Mouse (Mus musculus) kidney, embryonic 15.5 days (tissue): ENCODE measurements around the gene Arhgap27. TPM values are rescaled to one million over a fixed set of nuclear protein-coding genes. Genes with fewer than 3 reads are reported as not detected.
"Not testable (repeated sequence)": the region's sequence is repeated elsewhere in the genome, so short reads cannot be mapped to it uniquely, and the experiment has no call there.

ENCODE experiments used
- ATAC-seq: fragments of 200-750 bp; cut with Nextera tagmentation; replicated peaks from 2 replicates; pipeline ENCODE4 v1.8.0; 2017; ENCODE audit warnings: moderate TSS enrichment; ENCODE audit not compliant: low FRiP score
- H3K27ac ChIP-seq: fragments of 300-500 bp; sonication (generic); 2 replicates; pipeline ENCODE4 v1.5.1; 2015; ENCODE audit warnings: mild to moderate bottlenecking, inconsistent platforms
- H3K27me3 ChIP-seq: fragments of 300-500 bp; sonication (generic); 2 replicates; pipeline ENCODE4 v1.6.1; 2015; ENCODE audit warnings: inconsistent platforms
- H3K36me3 ChIP-seq: fragments of 300-500 bp; sonication (generic); 2 replicates; pipeline ENCODE4 v1.6.1; 2015; ENCODE audit warnings: inconsistent platforms
- H3K4me1 ChIP-seq: fragments of 300-500 bp; sonication (generic); 2 replicates; pipeline ENCODE4 v1.6.1; 2015; ENCODE audit warnings: inconsistent platforms
- H3K4me2 ChIP-seq: fragments of 300-500 bp; sonication (generic); 2 replicates; pipeline ENCODE4 v1.6.1; 2015; ENCODE audit warnings: moderate library complexity, mild to moderate bottlenecking, inconsistent platforms
- H3K4me3 ChIP-seq: fragments of 300-500 bp; sonication (generic); replicated peaks from 2 replicates; pipeline ENCODE4 v1.5.1; 2015; ENCODE audit warnings: mild to moderate bottlenecking, inconsistent platforms
- H3K9ac ChIP-seq: fragments of 300-500 bp; sonication (generic); 2 replicates; pipeline ENCODE4 v1.6.1; 2015; ENCODE audit warnings: mild to moderate bottlenecking, inconsistent platforms
- H3K9me3 ChIP-seq: fragments of 300-500 bp; sonication (generic); replicated peaks from 2 replicates; pipeline ENCODE4 v1.6.1; 2016; ENCODE audit warnings: inconsistent platforms
- WGBS: fragments of 180-500 bp; shearing (Covaris S2); methylation state at CpG from one replicate; pipeline ENCODE4 v1.1.7; 2015; ENCODE audit warnings: mixed read lengths; 5-methylcytosine and 5-hydroxymethylcytosine counted together
- polyA plus RNA-seq: library from polyadenylated mRNA; unstranded; fragments of >200 nt; fragmentation: Nextera tagmentation; extraction: Ambion mirVana; gene quantifications from 2 replicates; pipeline ENCODE4 v1.2.1, GENCODE M21; 2015

The Arhgap27 gene
- polyA plus RNA-seq, 1 experiment from 2014 or later, result 15.8 TPM

GRCm38 (mm10) chr11:103307910-103308309, 55.6 kb downstream of the Arhgap27 start:
- no peaks in the 10 kb centered on the region for H3K9me3 ChIP-seq
- H3K27me3 ChIP-seq, result no peaks in the 10 kb centered on the region
- no peak overlapping the region for H3K9ac ChIP-seq
- H3K4me3 ChIP-seq, result no peak overlapping the region
- peaks cover 18% of the 10 kb centered on the region for H3K4me1 ChIP-seq
- H3K4me2 ChIP-seq, result no peak overlapping the region
- WGBS, result 49% methylated on average over 8 of the region's 8 CpGs
- H3K36me3 ChIP-seq, result no peaks in the 10 kb centered on the region
- no peak for ATAC-seq
- no peak overlapping the region for H3K27ac ChIP-seq

GRCm38 (mm10) chr11:103304525-103304924, 59.0 kb downstream of the Arhgap27 start:
- Histone ChIP-seq H3K4me2 (no peak overlapping the region), H3K9me3 (no peaks in the 10 kb centered on the region), H3K4me3 (no peak overlapping the region), H3K27me3 (no peaks in the 10 kb centered on the region), H3K27ac (no peak overlapping the region), H3K9ac (no peak overlapping the region), H3K36me3 (no peaks in the 10 kb centered on the region), H3K4me1 (0 out of 2 replicates have a peak, but pooled peaks cover 5% of the 10 kb centered on the region)
- ATAC-seq, result no peak
- 87% methylated on average over 9 of the region's 9 CpGs for WGBS

- no peak overlapping the region for H3K4me2 ChIP-seq
- no peak overlapping the region for H3K4me3 ChIP-seq
- no peak for ATAC-seq
- 89% methylated on average over 7 of the region's 7 CpGs for WGBS
- H3K27ac ChIP-seq, result no peak overlapping the region
- H3K9me3 ChIP-seq, result no peaks in the 10 kb centered on the region
- H3K27me3 ChIP-seq, result no peaks in the 10 kb centered on the region
- H3K9ac ChIP-seq, result no peak overlapping the region
- H3K4me1 ChIP-seq, result peaks cover 20% of the 10 kb centered on the region
- no peaks in the 10 kb centered on the region for H3K36me3 ChIP-seq
These were observed 68.7 kb downstream of the Arhgap27 start for GRCm38 (mm10) chr11:103294772-103295171.

GRCm38 (mm10) chr11:103294066-103294465, 69.4 kb downstream of the Arhgap27 start:
- H3K4me3 ChIP-seq, result no peak overlapping the region
- no peaks in the 10 kb centered on the region for H3K9me3 ChIP-seq
- H3K36me3 ChIP-seq, result no peaks in the 10 kb centered on the region
- no peak for ATAC-seq
- peaks cover 20% of the 10 kb centered on the region for H3K4me1 ChIP-seq
- H3K27ac ChIP-seq, result no peak overlapping the region
- H3K4me2 ChIP-seq, result no peak overlapping the region
- no peaks in the 10 kb centered on the region for H3K27me3 ChIP-seq
- WGBS, result 78% methylated on average over 6 of the region's 6 CpGs
- no peak overlapping the region for H3K9ac ChIP-seq

GRCm38 (mm10) chr11:103292890-103293287, 70.6 kb downstream of the Arhgap27 start:
- Histone ChIP-seq H3K9ac (no peak overlapping the region), H3K36me3 (no peaks in the 10 kb centered on the region), H3K27me3 (no peaks in the 10 kb centered on the region), H3K4me1 (peaks cover 26% of the 10 kb centered on the region), H3K9me3 (no peaks in the 10 kb centered on the region), H3K27ac (0 out of 2 replicates have a peak overlapping the region, but pooled peaks have one; percentile 41), H3K4me2 (no peak overlapping the region), H3K4me3 (no peak overlapping the region)
- ATAC-seq, result no peak
- WGBS, result 82% methylated on average over 5 of the region's 5 CpGs

GRCm38 (mm10) chr11:103292152-103292889, 71.2 kb downstream of the Arhgap27 start:
- Histone ChIP-seq H3K4me3 (no peak overlapping the region), H3K9me3 (no peaks in the 10 kb centered on the region), H3K27me3 (no peaks in the 10 kb centered on the region), H3K4me2 (peak overlapping the region; percentile 36; the same call in 1 of the 2 replicates), H3K27ac (0 out of 2 replicates have a peak overlapping the region, but pooled peaks have one; percentile 42), H3K9ac (no peak overlapping the region), H3K36me3 (no peaks in the 10 kb centered on the region), H3K4me1 (peaks cover 26% of the 10 kb centered on the region)
- 11% methylated on average over 14 of the region's 14 CpGs for WGBS
- peak; percentile 79 for ATAC-seq

- H3K9me3 ChIP-seq, H3K9ac ChIP-seq, H3K4me3 ChIP-seq, H3K27ac ChIP-seq, ATAC-seq, H3K27me3 ChIP-seq, H3K4me2 ChIP-seq, H3K36me3 ChIP-seq: not testable (repeated sequence)
- 90% methylated on average over 7 of the region's 7 CpGs for WGBS
- peaks cover 34% of the 10 kb centered on the region for H3K4me1 ChIP-seq
These were observed 72.7 kb downstream of the Arhgap27 start for GRCm38 (mm10) chr11:103290841-103291240.

- 42% methylated on average over 16 of the region's 16 CpGs for WGBS
- ATAC-seq, result no peak
- Histone ChIP-seq H3K27me3 (no peaks in the 10 kb centered on the region), H3K27ac (no peak overlapping the region), H3K4me2 (no peak overlapping the region), H3K9me3 (no peaks in the 10 kb centered on the region), H3K4me1 (peaks cover 37% of the 10 kb centered on the region), H3K9ac (no peak overlapping the region), H3K36me3 (no peaks in the 10 kb centered on the region), H3K4me3 (no peak overlapping the region)
These were observed 75.1 kb downstream of the Arhgap27 start for GRCm38 (mm10) chr11:103288291-103288963.

- ATAC-seq, result no peak
- Histone ChIP-seq H3K4me1 (peaks cover 25% of the 10 kb centered on the region), H3K9ac (no peak overlapping the region), H3K4me3 (no peak overlapping the region), H3K9me3 (no peaks in the 10 kb centered on the region), H3K36me3 (no peaks in the 10 kb centered on the region), H3K27ac (no peak overlapping the region), H3K4me2 (no peak overlapping the region), H3K27me3 (no peaks in the 10 kb centered on the region)
- WGBS, result 91% methylated on average over 5 of the region's 5 CpGs
These were observed 76.6 kb downstream of the Arhgap27 start for GRCm38 (mm10) chr11:103286910-103287309.

- peaks cover 18% of the 10 kb centered on the region for H3K4me1 ChIP-seq
- no peak overlapping the region for H3K4me3 ChIP-seq
- peak overlapping the region; percentile 30; the same call in 1 of the 2 replicates for H3K27ac ChIP-seq
- no peaks in the 10 kb centered on the region for H3K36me3 ChIP-seq
- no peaks in the 10 kb centered on the region for H3K27me3 ChIP-seq
- 23% methylated on average over 6 of the region's 6 CpGs for WGBS
- H3K9ac ChIP-seq, result no peak overlapping the region
- peak; percentile 43; the same call in 1 of the 2 replicates for ATAC-seq
- no peaks in the 10 kb centered on the region for H3K9me3 ChIP-seq
- H3K4me2 ChIP-seq, result no peak overlapping the region
These were observed 77.5 kb downstream of the Arhgap27 start for GRCm38 (mm10) chr11:103285951-103286350.

- 82% methylated on average over 10 of the region's 10 CpGs for WGBS
- Histone ChIP-seq H3K4me2 (no peak overlapping the region), H3K9ac (no peak overlapping the region), H3K27ac (no peak overlapping the region), H3K9me3 (no peaks in the 10 kb centered on the region), H3K4me1 (peaks cover 18% of the 10 kb centered on the region), H3K4me3 (no peak overlapping the region), H3K36me3 (no peaks in the 10 kb centered on the region), H3K27me3 (no peaks in the 10 kb centered on the region)
- no peak for ATAC-seq
These were observed 78.2 kb downstream of the Arhgap27 start for GRCm38 (mm10) chr11:103285276-103285675.

- ATAC-seq, result no peak
- Histone ChIP-seq H3K4me1 (peaks cover 11% of the 10 kb centered on the region), H3K4me3 (no peak overlapping the region), H3K9ac (no peak overlapping the region), H3K36me3 (no peaks in the 10 kb centered on the region), H3K4me2 (no peak overlapping the region), H3K9me3 (no peaks in the 10 kb centered on the region), H3K27me3 (no peaks in the 10 kb centered on the region), H3K27ac (no peak overlapping the region)
- WGBS, result 60% methylated on average over 7 of the region's 7 CpGs
These were observed 81.7 kb downstream of the Arhgap27 start for GRCm38 (mm10) chr11:103281784-103282183.
